Mouse (Mus musculus) bone marrow, adult 2 months (tissue): ENCODE data around the gene Ap3m1.

Source experiments
- CTCF ChIP-seq: fragments of 200-500 bp; IDR thresholded peaks from 2 replicates; pipeline ENCODE4 v1.5.1; 2011; ENCODE audit warnings: low read length, control low read depth; ENCODE audit not compliant: control insufficient read depth, insufficient read depth
- POLR2A ChIP-seq: fragments of 200-500 bp; IDR thresholded peaks from 2 replicates; pipeline ENCODE4 v1.6.1; 2011; ENCODE audit warnings: low read depth, mild to moderate bottlenecking, control low read depth, low read length, borderline replicate concordance; ENCODE audit not compliant: control insufficient read depth

DNA sequence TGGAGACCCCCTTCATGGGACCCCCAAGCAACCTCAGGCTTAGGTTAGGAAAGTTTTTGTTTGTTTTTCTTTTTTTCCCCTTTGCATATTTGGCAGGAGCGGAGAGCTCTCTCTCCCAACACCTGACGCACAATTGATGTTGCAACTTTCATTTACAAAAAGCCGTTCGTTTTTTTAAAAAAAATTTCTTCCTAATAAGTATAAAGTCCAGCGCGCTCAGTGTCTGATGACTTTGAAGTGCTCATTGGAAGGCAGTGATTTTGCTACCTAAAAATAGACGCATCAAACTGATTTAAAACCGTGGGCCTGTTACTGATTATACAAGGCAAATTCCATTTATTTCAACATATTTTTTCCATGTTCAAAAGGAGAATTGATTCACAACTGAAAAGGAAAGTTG, 843 bp upstream of the Ap3m1 start:
- no peak for TF ChIP-seq POLR2A
- no peak for TF ChIP-seq CTCF
